Mouse (Mus musculus) lung, embryonic 15.5 days (tissue): ENCODE measurements around the gene Tox4. TPM values are rescaled to one million over a fixed set of nuclear protein-coding genes. Genes with fewer than 3 reads are reported as not detected.
"Not testable (repeated sequence)": the region's sequence is repeated elsewhere in the genome, so short reads cannot be mapped to it uniquely, and the experiment has no call there.

Experiments used
- ATAC-seq: fragments of 200-750 bp; cut with Nextera tagmentation; 2 replicates; pipeline ENCODE4 v1.8.0; 2017; ENCODE audit warnings: moderate number of reproducible peaks, borderline replicate concordance; ENCODE audit not compliant: low FRiP score, low TSS enrichment; ENCODE audit errors: extremely low read depth
- H3K27ac ChIP-seq: fragments of 300-500 bp; sonication (generic); 2 replicates; pipeline ENCODE4 v1.5.1; 2015; ENCODE audit warnings: moderate library complexity, mild to moderate bottlenecking, inconsistent platforms
- H3K27me3 ChIP-seq: fragments of 300-500 bp; sonication (generic); 2 replicates; pipeline ENCODE4 v1.6.1; 2015; ENCODE audit warnings: inconsistent platforms
- H3K36me3 ChIP-seq: fragments of 300-500 bp; sonication (generic); 2 replicates; pipeline ENCODE4 v1.6.1; 2015; ENCODE audit warnings: inconsistent platforms
- H3K4me1 ChIP-seq: fragments of 300-500 bp; sonication (generic); 2 replicates; pipeline ENCODE4 v1.6.1; 2015; ENCODE audit warnings: inconsistent platforms
- H3K4me2 ChIP-seq: fragments of 300-500 bp; sonication (generic); 2 replicates; pipeline ENCODE4 v1.6.1; 2015; ENCODE audit warnings: inconsistent platforms, mild to moderate bottlenecking, moderate library complexity
- H3K4me3 ChIP-seq: fragments of 300-500 bp; sonication (generic); 2 replicates; pipeline ENCODE4 v1.5.1; 2015; ENCODE audit warnings: mild to moderate bottlenecking, inconsistent platforms
- H3K9ac ChIP-seq: fragments of 300-500 bp; sonication (generic); 2 replicates; pipeline ENCODE4 v1.6.1; 2015; ENCODE audit warnings: inconsistent platforms
- H3K9me3 ChIP-seq: fragments of 300-500 bp; sonication (generic); 2 replicates; pipeline ENCODE4 v1.6.1; 2016; ENCODE audit warnings: inconsistent platforms
- WGBS: fragments of 180-500 bp; shearing (Covaris S2); methylation state at CpG from one replicate; pipeline ENCODE4 v1.1.7; 2015; 5-methylcytosine and 5-hydroxymethylcytosine counted together
- polyA plus RNA-seq: library from polyadenylated mRNA; unstranded; fragments of >200 nt; fragmentation: Nextera tagmentation; extraction: Ambion mirVana; gene quantifications from 2 replicates; pipeline ENCODE4 v1.2.1, GENCODE M21; 2015

The Tox4 gene
- polyA plus RNA-seq, 1 experiment from 2014 or later: 44.7 TPM

GRCm38 (mm10) chr14:52279747-52280120 is 788 bp downstream of the Tox4 start:
- under 1% methylated on average over 21 of the region's 21 CpGs for WGBS
- peak; percentile 34 for ATAC-seq

GRCm38 (mm10) chr14:52283629-52284028 is 4.7 kb downstream of the Tox4 start:
- H3K4me2 ChIP-seq: no peak overlapping the region
- H3K4me1 ChIP-seq: peaks cover 8% of the 10 kb centered on the region
- no peaks in the 10 kb centered on the region for H3K27me3 ChIP-seq
- H3K9me3 ChIP-seq: no peaks in the 10 kb centered on the region
- ATAC-seq: no peak
- H3K9ac ChIP-seq: no peak overlapping the region
- no peak overlapping the region for H3K4me3 ChIP-seq
- H3K27ac ChIP-seq: no peak overlapping the region
- 97% methylated on average over 5 of the region's 5 CpGs for WGBS
- peaks cover 25% of the 10 kb centered on the region for H3K36me3 ChIP-seq

More at GRCm38 (mm10) chr14:52279747-52280120, 788 bp downstream of the Tox4 start:
- H3K27ac ChIP-seq: peak overlapping the region; percentile 76
- peak overlapping the region; percentile 79 for H3K9ac ChIP-seq
- H3K27me3 ChIP-seq: no peaks in the 10 kb centered on the region
- peaks cover 7% of the 10 kb centered on the region; the same call in 1 of the 2 replicates for H3K36me3 ChIP-seq
- H3K4me1 ChIP-seq: peaks cover 13% of the 10 kb centered on the region
- peak overlapping the region; percentile 67 for H3K4me2 ChIP-seq
- peak overlapping the region; percentile 87 for H3K4me3 ChIP-seq
- H3K9me3 ChIP-seq: no peaks in the 10 kb centered on the region

GRCm38 (mm10) chr14:52284191-52284590 is 5.2 kb downstream of the Tox4 start:
- no peak overlapping the region for H3K27ac ChIP-seq
- 86% methylated on average over 3 of the region's 3 CpGs for WGBS
- peaks cover 8% of the 10 kb centered on the region for H3K4me1 ChIP-seq
- H3K36me3 ChIP-seq: peaks cover 28% of the 10 kb centered on the region
- no peaks in the 10 kb centered on the region for H3K9me3 ChIP-seq
- no peak overlapping the region for H3K9ac ChIP-seq
- H3K27me3 ChIP-seq: no peaks in the 10 kb centered on the region
- no peak overlapping the region for H3K4me2 ChIP-seq
- no peak overlapping the region for H3K4me3 ChIP-seq
- ATAC-seq: no peak

- no peak overlapping the region for H3K9ac ChIP-seq
- H3K4me3 ChIP-seq: no peak overlapping the region
- H3K27ac ChIP-seq: no peak overlapping the region
- no peaks in the 10 kb centered on the region for H3K4me1 ChIP-seq
- peaks cover 80% of the 10 kb centered on the region for H3K36me3 ChIP-seq
- 71% methylated on average over 6 of the region's 6 CpGs for WGBS
- H3K9me3 ChIP-seq: no peaks in the 10 kb centered on the region
- no peaks in the 10 kb centered on the region for H3K27me3 ChIP-seq
- H3K4me2 ChIP-seq: no peak overlapping the region
- ATAC-seq: no peak
These were observed 16.8 kb downstream of the Tox4 start for GRCm38 (mm10) chr14:52295558-52296264.

- H3K9ac ChIP-seq, H3K27ac ChIP-seq, ATAC-seq, H3K4me1 ChIP-seq, H3K27me3 ChIP-seq, H3K9me3 ChIP-seq, H3K4me3 ChIP-seq: not testable (repeated sequence)
- H3K4me2 ChIP-seq: peak overlapping the region; percentile 69
- 82% methylated on average over 3 of the region's 3 CpGs for WGBS
- peaks cover 16% of the 10 kb centered on the region for H3K36me3 ChIP-seq
These were observed 24.6 kb downstream of the Tox4 start for GRCm38 (mm10) chr14:52303517-52303916.

- Histone ChIP-seq H3K27ac (peak within 1 kb of the TSS; percentile 95), H3K27me3 (no peaks in the 10 kb centered on the region), H3K9me3 (no peaks in the 10 kb centered on the region), H3K36me3 (peaks cover 5% of the 10 kb centered on the region), H3K4me2 (peak within 1 kb of the TSS; percentile 69), H3K4me1 (peaks cover 6% of the 10 kb centered on the region; the same call in 1 of the 2 replicates), H3K4me3 (peak within 1 kb of the TSS; percentile 61), H3K9ac (peak within 1 kb of the TSS; percentile 71)
- under 1% methylated on average over 46 of the region's 46 CpGs for WGBS
- ATAC-seq: peak; percentile 94
These were observed 25.8 kb downstream of the Tox4 start, which contains the start of gene Mettl3 for GRCm38 (mm10) chr14:52304644-52305271. Mettl3 (minus strand) TSS chr14:52305128.

GRCm38 (mm10) chr14:52306100-52306499 is 27.2 kb downstream of the Tox4 start:
- H3K4me3 ChIP-seq: no peak overlapping the region
- no peaks in the 10 kb centered on the region for H3K27me3 ChIP-seq
- no peak for ATAC-seq
- peaks cover 6% of the 10 kb centered on the region; the same call in 1 of the 2 replicates for H3K4me1 ChIP-seq
- no peaks in the 10 kb centered on the region; the same call in 1 of the 2 replicates for H3K36me3 ChIP-seq
- no peaks in the 10 kb centered on the region for H3K9me3 ChIP-seq
- H3K27ac ChIP-seq: no peak overlapping the region
- 93% methylated on average over 2 of the region's 2 CpGs for WGBS
- H3K9ac ChIP-seq: no peak overlapping the region
- no peak overlapping the region for H3K4me2 ChIP-seq

GRCm38 (mm10) chr14:52310343-52310742 is 31.4 kb downstream of the Tox4 start:
- Histone ChIP-seq H3K4me1 (peaks cover 35% of the 10 kb centered on the region), H3K36me3 (peaks cover 36% of the 10 kb centered on the region)
- H3K9me3 ChIP-seq, H3K27me3 ChIP-seq, H3K4me2 ChIP-seq, ATAC-seq, H3K9ac ChIP-seq, H3K4me3 ChIP-seq, H3K27ac ChIP-seq: not testable (repeated sequence)
- WGBS: 95% methylated on average over 5 of the region's 6 CpGs

- Histone ChIP-seq H3K9me3 (no peaks in the 10 kb centered on the region), H3K4me2 (no peak overlapping the region), H3K4me3 (no peak overlapping the region), H3K36me3 (peaks cover 36% of the 10 kb centered on the region), H3K9ac (no peak overlapping the region), H3K27me3 (no peaks in the 10 kb centered on the region), H3K4me1 (peaks cover 37% of the 10 kb centered on the region), H3K27ac (no peak overlapping the region)
- ATAC-seq: no peak
- WGBS: 90% methylated on average over 2 of the region's 2 CpGs
These were observed 32.0 kb downstream of the Tox4 start for GRCm38 (mm10) chr14:52310906-52311305.

GRCm38 (mm10) chr14:52313931-52314807 is 35.2 kb downstream of the Tox4 start:
- 82% methylated on average over 26 of the region's 26 CpGs for WGBS
- no peak for ATAC-seq
- Histone ChIP-seq H3K4me2 (peak overlapping the region; percentile 86), H3K9me3 (no peaks in the 10 kb centered on the region), H3K27ac (peak overlapping the region; percentile 89; the same call in 1 of the 2 replicates), H3K4me3 (peak overlapping the region; percentile 76), H3K4me1 (peaks cover 45% of the 10 kb centered on the region), H3K9ac (0 out of 2 replicates have a peak overlapping the region, but pooled peaks have one; percentile 87), H3K27me3 (no peaks in the 10 kb centered on the region), H3K36me3 (peaks cover 36% of the 10 kb centered on the region)

GRCm38 (mm10) chr14:52314808-52315150 is 35.8 kb downstream of the Tox4 start:
- Histone ChIP-seq H3K4me1 (peaks cover 45% of the 10 kb centered on the region), H3K27me3 (no peaks in the 10 kb centered on the region), H3K9me3 (no peaks in the 10 kb centered on the region), H3K27ac (peak overlapping the region; percentile 89; the same call in 1 of the 2 replicates), H3K36me3 (peaks cover 36% of the 10 kb centered on the region), H3K9ac (peak overlapping the region; percentile 87; the same call in 1 of the 2 replicates), H3K4me3 (peak overlapping the region; percentile 76), H3K4me2 (peak overlapping the region; percentile 86)
- WGBS: 37% methylated on average over 8 of the region's 8 CpGs
- peak; percentile 13; the same call in 1 of the 2 replicates for ATAC-seq
